Mouse (Mus musculus): ENCODE data around the gene Unc93b1.

GRCm38 (mm10) chr19:3994932-3995331 is 59.9 kb downstream of the Unc93b1 start:
- TF ChIP-seq POLR2A (IDR thresholded peaks at IDR 0.05; ENCODE audit: control insufficient read depth, low read depth, low read length) = no peak
- no peak for TF ChIP-seq CTCF (IDR thresholded peaks at IDR 0.05; ENCODE audit: control insufficient read depth, insufficient read depth, insufficient replicate concordance, low read depth, low read length)

All from testis, adult 2 months (tissue).